Mouse (Mus musculus) layer of hippocampus, adult 18-20 months (tissue): Measurements from ENCODE around the gene Ror1. TPM values are rescaled to one million over a fixed set of nuclear protein-coding genes. Genes with fewer than 3 reads are reported as not detected.

ENCODE experiments used
- DNase-seq, 2 experiments: peaks; one replicate each; pipeline ENCODE4 v3.0.0; 2022; ENCODE audit warnings: low spot score in 2 of 2
- total RNA-seq, 2 experiments: library from RNA; stranded (reverse); gene quantifications; 2 replicates each; pipeline ENCODE4 v1.2.3; 2021

Ror1 gene
- total RNA-seq, 2 experiments from 2014 or later = 5.6 to 5.7 TPM

DNA sequence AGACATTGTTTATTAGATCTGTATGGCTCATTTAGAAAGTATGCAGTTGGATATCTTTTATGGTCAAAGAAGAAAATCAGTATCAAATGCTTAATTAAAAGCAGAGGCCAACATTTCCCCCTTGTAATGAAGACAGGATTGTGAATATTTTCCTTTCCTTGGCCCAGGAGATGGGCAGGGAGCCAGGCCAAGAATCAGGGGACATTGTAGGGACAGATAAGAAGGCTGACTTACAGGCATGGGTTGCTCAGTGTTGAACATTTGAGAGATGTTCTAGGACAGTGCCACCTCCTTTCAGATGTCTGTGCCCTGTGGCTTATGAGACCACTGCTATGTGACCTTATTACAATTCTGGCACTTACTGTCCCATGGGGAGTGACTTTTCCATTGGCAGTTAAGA, 18.6 kb downstream of the Ror1 start:
- no peak for DNase-seq

DNA sequence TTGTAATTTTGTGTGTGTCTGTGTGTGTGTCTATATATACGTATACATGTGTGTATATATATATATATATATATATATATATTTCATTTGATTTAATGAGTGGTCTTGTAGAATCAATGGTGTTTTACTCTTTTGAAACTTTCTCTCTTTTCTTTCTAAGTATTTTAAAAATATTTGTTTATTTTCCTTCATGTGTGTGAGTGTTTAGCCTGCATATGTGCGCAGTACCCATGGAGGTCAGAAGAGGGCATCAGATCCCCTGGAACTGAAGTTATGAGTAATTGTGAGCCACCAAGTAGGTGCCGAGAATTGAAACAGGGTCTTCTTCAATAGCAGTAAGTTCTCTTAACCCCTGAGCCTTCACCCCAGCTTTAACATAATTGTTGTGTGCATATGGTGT, 20.8 kb downstream of the Ror1 start:
- DNase-seq = no peak

DNA sequence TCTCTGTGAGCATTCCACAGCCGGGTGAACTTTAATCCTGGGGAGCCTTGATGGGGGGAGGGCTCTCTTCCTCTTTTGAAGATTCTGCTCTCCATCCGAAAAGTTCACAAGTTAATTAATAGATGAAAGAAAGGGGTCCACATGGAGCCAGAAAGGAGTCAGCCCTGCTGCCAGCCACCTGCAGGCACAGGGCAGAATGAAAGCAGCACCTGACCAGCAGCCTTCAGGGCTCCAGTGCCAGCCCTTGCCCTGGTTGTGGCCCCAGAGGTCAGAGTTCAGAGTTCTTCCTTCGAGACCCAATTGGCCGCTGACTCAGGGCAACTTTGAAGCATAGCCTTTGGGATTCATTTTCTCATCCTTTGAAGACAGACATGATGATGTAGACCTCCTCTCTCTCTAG, 23.1 kb downstream of the Ror1 start:
- DNase-seq = no peak

DNA sequence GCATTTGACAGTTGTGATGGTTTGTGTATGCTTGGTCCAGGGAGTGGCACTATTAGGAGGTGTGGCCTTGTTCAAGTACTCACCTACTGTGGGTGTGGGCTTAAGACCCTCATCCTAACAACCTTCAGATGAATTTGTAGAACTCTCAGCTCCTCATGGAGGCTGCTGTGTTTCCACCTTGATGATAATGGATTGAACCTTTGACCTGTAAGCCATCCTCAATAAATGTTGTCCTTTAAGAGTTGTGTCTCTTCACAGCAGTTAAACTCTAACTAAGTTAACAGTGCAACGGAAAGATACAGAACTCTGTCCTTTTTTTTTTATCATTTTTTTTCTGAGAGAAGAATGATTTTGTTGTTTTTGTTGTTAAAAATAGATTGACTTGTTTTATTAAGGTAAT, 23.8 kb downstream of the Ror1 start:
- no peak for DNase-seq

DNA sequence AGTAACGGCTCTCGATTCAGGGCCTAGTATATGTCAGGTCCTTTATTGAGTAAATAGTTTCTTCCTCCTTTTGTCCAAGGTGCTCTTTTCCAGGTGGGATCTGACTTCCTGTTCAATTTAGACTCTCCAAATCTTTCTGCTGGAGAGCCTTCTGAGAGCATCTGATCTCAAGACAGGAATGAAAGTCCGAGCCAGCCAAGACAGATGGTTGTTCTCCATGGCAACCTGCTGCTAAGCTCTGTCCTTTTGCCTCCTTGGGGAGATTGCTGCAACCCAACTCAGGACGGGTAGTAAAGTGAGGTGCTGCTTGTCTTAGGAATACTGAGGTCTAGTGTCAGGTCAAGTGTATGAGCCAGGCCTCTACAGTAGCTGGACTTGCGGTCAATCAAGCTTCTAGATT, 25.0 kb downstream of the Ror1 start:
- DNase-seq = no peak

DNA sequence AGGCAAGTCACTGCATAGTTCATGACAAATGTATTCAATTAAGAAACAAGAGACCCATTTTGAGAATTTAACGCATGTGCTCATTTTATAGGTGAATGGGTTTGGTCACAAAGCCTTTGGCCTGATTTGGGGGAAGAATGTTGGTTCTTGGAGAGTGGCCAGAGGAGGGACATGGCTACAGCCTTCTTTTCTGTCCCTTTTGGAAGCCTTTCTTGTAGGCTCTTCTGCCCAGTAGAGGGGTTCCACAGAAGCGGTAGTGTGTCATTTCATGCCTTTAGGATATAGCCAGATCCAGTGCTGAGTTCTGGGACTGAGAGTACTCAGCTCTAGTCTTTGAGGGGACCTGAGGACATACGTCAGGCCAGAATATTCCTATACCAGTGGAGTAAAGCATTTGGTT, 26.8 kb downstream of the Ror1 start:
- no peak for DNase-seq

DNA sequence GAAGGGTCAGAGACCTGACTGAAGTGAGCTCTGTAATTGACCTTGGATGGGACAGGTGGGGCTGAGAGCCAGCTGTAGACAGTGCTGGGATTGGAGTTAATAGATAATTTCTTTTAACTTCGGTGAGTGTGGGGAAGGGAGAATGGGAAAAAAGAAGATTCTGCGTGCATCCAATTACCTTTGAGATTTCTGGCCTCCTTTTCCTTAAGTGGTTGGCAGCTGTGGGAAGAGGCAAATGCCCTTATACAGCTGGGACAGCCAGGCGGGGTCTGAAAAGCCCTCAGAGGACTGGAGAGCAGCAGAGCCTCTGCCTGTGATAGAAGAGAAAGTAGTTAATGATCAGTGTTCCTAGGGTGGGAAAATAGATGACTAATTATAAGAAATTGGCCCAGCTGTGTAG, 27.9 kb downstream of the Ror1 start:
- no peak for DNase-seq

DNA sequence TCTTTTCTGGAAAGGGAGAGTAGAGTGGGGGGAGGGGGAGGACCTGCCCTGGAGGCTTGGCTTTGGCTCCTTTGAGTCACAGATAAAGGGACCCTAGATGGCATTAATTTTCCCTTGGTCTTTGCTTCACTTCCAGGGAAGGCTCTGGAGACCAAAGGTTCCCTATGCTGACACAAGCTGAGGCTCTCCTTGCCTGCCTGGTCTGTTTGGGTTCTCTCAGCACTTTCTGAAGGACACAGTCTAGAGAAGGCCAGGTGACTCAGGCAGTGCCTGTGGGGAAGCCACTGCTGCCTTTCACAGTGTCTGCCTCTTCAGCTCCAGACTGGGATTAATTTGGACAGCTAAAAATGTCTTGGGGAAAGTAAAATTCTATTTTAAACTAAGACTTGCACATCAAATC, 28.5 kb downstream of the Ror1 start:
- no peak for DNase-seq

DNA sequence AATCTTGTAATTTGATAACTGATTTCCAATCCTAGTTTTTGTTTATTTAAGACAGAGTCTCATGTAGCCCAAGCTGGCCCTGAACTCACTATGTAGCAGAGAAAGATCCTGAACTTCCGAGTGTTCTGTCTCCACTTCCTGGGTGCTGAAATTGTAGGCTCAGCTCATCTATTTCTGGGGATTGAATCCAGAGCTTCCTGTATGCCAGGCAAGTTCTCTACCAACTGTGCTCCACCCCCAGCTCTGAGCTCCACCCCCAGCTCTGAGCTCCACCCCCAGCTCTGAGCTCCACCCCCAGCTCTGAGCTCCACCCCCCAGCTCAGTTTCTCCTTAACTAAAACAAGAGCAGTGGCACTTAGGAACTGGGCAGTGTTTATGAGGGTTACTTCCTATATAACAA, 29.3 kb downstream of the Ror1 start:
- DNase-seq = no peak

DNA sequence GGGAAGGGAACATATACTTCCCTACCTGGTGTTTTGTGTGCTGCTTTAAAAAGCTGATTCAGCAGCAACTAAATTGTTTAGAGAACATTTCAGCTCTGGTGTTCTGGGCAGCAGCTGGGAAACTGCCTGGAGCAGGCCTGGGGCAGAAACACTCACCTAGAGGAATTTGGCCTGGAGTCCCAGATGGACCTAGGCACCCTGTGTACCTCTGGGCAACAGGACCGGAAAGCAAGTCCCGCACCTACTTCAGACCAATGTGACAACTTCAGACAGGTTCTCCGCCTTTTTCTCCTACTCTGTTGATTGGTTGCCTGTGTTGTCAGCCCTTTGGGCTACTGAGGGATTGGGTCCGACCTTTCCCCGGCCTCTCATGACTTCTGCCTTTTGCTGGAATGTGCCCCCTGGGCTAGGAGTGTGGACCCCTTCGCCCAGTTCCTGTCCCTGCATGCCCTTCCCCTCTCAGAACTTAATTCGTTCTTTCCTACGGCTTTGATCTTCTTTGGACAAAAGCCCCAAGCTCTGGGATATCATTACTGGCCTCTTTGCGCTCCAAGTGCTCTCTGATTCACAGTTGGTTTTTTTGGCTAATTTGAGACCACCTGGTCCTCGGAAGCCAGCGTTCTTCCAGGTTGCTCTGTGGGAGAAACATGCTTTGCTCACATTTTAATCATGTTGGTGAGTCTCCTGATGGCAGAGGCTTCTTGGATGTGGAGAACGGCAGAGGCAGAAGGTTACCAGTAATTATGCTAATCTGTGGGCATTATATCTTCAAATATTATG, 31.1 kb downstream of the Ror1 start:
- no peak for DNase-seq

DNA sequence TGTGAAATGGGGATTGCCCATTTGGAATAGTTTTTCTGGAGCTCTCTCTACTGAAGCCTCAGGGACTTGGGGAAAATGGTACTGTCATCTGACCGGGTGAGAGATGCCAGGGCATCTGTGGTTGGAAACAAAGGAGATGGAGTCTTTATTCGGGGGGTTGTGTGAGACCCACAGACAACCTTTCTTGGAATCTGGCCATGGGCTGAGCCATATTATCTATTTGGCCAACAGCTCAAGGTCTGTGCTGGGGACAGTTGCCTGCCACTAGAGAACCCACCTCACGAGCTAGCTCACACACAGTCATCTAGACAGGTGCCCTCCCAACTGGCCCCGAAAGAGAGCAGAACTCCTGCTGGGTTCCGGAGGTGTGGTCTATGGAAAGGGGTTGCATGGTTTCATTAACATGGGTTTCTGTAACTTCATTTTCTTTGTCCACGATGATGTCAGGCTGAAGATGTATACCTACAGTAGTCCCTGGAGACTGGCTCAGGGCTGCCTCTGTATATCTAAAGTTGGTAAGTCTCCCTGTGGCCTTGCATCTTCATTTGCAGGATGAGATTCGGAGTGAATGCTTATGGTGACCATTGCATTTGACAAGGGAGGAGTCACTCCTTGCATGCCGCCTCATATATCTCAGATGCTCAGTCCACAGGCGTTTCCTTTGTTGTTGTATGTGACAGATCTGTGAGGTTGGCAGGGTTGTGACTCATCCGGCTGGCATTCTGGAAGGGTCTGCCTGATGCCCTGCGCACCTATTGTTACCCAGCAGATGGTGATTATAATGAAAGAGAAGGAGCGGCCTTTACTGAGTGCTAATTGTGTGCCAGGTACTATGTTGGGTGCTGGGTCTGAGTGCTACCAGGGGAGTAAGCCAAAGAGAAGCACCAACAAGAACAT, 32.7 kb downstream of the Ror1 start:
- no peak for DNase-seq

DNA sequence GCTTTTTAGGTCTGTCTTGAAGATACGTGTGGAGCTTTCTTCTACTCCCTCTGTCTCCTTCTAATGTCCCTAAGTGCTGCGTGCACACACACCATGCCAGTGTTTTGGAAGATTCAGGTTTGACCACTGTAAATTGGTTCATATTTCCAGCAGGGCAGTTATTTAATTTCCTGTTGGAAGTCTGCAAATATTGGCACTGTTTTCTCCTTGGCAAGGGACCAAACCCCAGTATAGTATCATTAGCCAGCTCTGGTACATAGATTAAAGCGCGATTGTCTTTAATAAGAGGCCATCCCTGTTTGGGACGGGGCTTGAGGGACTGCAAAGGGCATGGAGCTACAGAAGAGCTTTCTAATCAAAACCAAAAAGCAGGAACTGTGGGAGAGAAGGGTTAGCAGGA, 33.6 kb downstream of the Ror1 start:
- DNase-seq = no peak

DNA sequence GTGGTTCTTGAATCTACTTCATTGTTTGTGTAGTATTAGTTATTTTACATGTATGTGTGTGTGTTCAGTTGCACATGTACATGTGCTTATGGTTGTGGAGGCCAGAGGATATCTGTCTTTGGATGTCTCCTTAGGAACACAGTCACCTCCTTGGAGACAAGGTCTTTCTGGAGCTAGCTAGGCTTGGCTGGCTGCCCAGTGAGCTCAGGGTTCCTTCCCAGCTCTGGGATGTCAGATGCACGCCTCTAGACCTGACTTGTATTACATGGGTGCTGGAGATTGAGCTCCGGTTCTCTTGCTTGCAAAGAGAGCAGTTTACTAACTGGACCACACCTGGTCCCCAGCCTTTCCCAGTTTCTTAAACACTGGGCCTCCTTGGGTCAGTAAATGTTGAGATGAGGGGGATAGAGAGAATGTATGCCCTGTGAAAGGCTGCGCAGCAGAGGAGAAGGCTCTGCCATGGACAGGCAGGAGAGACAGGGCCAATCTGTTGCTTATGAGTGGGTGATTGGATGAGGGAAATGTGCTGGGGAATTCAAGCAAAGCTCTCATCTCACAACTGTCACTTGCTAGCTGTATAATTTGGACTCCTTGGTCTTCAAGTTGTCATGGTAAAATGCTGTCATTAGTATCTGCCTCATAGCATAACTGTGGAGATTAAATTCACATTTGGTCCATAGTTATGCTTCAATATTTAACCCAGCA, 35.3 kb downstream of the Ror1 start:
- peak; percentile 17 to 68 for DNase-seq

DNA sequence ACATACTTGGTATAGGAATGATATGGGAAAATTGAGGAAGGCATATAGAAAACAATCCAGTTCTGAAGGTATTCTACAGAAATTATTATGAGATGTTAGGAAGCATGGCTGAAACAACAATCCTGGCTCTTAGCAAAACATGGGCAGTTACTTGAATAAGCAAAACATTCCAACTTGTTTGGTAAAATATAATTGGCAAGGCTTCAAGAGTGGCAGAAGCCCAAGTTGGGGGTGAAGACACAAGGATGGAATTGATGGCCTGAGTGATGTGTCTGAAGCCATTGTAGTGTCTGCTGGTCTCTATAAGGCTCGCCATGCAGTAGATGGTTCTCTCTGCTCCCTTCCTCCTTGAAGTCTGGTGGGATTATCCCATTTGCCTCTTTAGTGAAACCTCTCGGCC, 35.9 kb downstream of the Ror1 start:
- no peak for DNase-seq

DNA sequence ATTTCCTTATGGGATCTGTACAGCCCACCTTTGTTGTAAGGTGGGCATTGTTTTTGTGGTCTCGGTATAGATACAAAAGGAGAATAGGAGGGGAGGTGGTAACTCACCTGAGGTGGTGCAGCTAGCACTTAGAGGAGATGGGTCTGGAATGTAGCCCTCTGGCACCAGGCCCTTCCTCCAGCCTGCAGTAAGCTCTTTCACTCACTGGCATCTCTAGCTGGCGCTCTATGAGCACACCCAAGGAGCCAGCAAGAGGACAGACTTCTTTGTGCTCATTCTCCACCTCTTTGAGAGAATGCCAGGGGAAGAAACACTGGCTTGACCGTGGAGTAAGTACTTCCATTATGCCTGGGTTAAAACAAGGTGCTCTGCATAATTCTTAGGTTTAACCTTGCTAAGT, 36.7 kb downstream of the Ror1 start:
- DNase-seq = no peak

DNA sequence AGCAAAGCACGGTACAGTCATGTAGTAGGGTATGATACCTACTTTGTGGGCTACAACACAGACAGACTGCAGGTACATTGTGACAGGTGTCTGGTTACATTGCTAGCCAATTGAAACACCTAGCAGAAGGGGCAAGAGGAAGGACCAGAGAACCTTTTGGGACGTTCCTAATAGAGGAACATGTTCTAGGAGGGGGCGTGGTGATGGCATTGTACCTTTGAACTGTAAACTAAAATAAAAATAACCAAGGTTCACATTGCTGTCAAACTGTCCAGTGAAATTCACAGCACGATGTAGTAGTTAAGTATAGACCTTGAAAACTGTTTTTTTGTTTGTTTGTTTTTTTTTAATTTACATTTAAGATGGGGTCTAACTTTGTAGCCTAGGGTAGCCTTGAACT, 40.5 kb downstream of the Ror1 start:
- DNase-seq = no peak

DNA sequence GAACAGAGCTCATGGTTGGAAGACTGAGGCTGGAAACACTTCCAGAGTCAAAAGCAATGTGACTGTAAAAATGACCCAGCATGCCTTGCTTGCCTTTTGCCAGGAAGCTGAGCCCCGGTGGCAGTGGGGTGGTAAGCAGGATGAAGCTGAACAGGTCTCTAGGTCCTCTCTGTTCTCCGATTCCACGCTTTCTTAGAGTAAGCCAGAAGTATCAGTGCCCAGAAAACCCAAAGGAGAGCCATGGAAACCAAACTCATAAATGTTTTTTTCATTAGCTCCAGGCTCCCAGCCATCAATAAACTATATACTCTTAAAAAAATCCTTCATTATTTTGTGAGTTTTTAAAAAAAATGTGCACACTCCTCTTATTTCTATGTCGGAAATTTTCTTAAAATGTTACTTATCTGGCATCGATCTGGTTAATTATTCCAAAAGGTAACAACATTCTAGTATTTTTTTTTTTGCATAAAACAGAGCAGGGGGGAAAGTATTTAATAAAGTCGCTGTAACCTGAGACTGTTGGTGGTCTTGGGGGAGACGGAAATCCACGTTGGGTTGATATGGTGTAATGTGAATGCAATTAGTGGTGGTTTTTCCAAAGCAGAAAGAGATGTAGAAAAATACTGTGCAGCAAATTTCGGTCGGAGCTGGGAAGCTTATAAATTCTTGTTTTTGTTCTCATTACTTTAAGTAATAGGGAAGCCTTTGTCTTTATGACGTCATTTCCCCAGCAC, 41.7 kb downstream of the Ror1 start:
- DNase-seq = no peak

DNA sequence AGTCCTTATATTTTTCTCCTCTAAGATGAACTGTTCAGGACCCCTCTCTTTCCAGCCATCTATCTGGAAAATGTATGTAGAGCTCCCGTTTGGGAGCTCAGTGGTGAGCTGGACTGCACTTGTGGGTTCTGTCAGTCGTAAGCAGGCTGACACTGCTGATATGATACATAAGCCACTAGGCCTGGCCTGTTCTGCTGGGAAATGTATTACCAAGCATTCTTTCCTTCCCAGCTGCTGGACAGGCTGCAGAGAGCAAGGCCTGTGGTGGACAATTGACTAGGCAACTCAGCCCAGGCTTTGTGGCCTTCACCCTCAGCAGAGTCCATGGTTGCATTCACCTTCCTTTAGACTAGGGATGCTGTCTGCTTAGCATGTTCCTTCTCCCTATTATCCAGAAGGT, 46.0 kb downstream of the Ror1 start:
- DNase-seq = no peak

DNA sequence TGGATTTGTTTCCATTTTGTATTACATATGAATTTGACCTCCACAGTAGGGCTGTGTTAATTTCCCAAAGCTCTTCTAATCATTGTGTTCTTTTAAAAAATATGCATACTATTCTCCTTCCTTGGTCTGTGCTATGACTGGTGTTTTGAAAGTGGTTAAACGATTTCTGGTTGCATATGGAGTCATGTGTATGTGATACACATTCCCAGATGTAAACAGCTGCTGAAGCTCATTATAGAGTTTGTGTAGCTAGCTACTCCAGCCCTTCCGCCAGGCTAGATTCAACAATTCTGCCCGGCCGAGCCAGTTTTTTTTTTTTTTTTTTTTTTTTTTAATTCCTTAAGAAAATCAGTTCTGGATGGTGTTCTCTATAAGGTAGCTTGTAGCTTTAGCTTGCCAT, 49.2 kb downstream of the Ror1 start:
- no peak for DNase-seq

DNA sequence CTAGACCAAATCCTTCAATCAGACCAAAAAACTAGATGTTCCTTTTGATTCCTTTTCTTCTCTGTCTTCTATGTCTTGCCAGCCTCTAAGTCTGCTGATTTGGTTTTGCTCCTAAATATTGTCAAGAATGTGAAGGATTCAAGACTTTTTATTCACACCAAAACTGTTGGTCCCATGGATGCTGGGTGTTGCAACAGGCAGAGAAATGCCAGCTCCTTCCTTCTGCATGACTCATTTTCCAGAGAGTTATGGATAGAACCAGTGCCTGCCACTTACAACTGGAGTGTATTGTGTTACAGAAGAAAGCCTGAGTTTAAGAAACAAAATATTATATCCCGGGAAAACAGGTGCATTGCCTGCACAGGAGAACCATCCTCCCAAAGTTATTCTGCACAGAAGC, 55.2 kb downstream of the Ror1 start:
- no peak for DNase-seq

DNA sequence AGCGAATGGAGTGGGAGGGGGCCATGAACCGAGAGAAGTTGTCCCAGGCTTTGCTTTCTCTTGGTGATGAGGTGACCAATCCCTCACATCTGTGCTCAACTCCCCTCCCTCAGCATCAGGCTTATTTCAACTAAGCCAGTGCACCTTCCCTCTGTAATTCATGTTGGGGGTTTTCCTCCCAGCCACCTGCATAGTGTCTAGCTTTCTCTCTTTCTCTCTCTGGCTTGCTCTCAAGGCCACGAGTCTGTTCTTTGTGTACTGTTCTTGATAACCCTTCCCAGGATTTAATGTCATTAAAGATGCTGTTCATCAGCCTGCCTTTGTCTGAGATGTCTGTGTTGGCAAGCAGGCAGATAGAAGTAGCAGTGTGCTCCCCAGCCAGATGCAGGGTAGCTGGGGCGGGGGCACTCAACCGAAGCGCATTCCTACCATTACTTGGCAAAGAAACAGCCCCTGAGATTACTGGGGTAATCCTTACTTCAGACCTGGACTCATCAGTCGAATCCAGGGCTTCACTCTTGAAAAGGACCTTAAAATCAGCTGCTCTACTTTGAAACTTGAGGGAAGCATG, 59.1 kb downstream of the Ror1 start:
- DNase-seq = no peak
